Mouse (Mus musculus): ENCODE data around the gene Cnn2. TPM values are rescaled to one million over a fixed set of nuclear protein-coding genes. Genes with fewer than 3 reads are reported as not detected.

Gene Cnn2
- total RNA-seq, 1 experiment, result 159 TPM

DNA sequence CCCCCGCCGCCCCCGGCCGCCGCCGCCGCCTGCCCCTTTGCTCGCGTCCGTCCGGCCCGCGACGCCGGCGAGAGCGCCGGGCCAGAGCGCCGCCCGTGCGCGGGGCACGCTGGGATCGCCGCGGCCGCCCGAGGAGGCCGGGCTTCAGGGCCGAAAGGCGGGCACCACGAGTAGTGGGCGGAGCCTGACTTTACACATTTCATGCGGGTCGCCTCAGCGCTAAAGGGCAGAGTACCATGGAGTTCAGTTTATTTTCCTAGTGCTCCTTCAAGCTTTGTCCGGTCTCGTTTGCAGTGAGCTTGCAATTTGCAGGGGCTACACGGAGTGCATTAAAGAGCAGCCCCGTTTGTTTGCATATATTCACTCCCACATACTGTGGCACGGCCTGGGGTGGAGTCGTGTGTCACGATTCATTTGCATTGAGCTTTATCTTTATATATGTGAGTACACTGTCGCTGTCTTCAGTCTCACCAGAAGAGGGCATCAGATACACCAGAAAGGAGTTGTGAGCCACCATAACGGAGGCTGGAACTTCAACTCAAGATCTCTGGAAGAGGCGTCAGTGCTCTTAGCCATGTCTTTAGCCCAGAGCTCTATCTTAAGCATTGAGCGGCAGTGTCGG, 4.1 kb upstream of the Cnn2 start, which contains the start of gene Tmem259:
Gene Tmem259, minus strand, starts transcription at position 136 of the 622 bp plus-strand sequence.
- Histone ChIP-seq H3K4me3 (ENCODE audit: insufficient read depth in 1 of 2, low read depth in 1 of 2, low read length in 2 of 2, poor library complexity in 1 of 2, severe bottlenecking in 1 of 2) (peak within 1 kb of the TSS; percentile 88 to 100), H3K27ac (ENCODE audit: insufficient read depth, low read depth, low read length, poor library complexity, severe bottlenecking) (peak within 1 kb of the TSS; percentile 91), H3K9me3 (ENCODE audit: control insufficient read depth, insufficient read depth, low read depth, low read length) (no peaks in the 10 kb centered on the region), H3K9ac (ENCODE audit: insufficient read depth, low read depth, low read length, poor library complexity, severe bottlenecking) (peak within 1 kb of the TSS; percentile 94), H3K4me1 (ENCODE audit: control insufficient read depth in 2 of 2, insufficient read depth in 2 of 2, low read length in 2 of 2, poor library complexity in 1 of 2) (peaks cover 11 to 24% of the 10 kb centered on the region in 2 experiments), H3K36me3 (ENCODE audit: control insufficient read depth, insufficient read depth, low read length, poor library complexity, severe bottlenecking) (peaks cover 5% of the 10 kb centered on the region; the same call in 1 of the 2 replicates)
- in situ Hi-C loops (cut with MboI; ENCODE audit: low sequenced_read_pairs in 2 of 2, unreplicated experiment in 2 of 2), result loop anchor here in 1 of 2 experiments (25.0 kb wide), 1 partner anchor 128 kb away; the partner anchor contains the start of genes Sbno2 and Stk11
- peak; percentile 84 for DNase-seq (ENCODE audit: low read depth, low spot score)
- TF ChIP-seq ZNF384 (IDR thresholded peaks at IDR 0.05; ENCODE audit: low read depth, low read length) (no peak), HCFC1 (IDR thresholded peaks at IDR 0.05; ENCODE audit: borderline replicate concordance, insufficient read depth, low read length) (0 out of 2 replicates have a peak, but pooled peaks have one; percentile 18), ZC3H11A (IDR thresholded peaks at IDR 0.05; ENCODE audit: borderline replicate concordance, low read depth, low read length) (0 out of 2 replicates have a peak, but pooled peaks have one; percentile 1), CHD2 (IDR thresholded peaks at IDR 0.05; ENCODE audit: low read depth, low read length) (no peak), MAFK (IDR thresholded peaks at IDR 0.05; ENCODE audit: insufficient read depth, low read depth, low read length) (no peak)

DNA sequence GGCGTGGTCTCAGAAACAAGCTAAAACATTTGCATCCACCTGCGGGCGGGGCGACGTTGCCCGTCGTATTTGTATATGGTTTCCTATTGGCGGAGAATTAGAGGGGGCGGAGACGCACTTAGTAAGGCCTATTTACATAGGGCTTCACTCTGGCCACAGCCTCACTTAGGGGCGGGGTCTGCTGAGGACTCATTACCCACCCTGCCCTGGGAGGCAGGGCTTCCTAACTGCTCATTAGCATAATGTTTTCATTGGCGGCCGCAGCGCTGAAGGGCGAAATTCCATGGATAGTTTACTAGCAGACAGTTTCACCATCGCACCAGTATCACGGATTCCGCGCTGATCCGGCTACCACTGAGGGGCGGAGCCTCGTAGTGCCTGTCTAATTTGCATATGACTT, 3.5 kb upstream of the Cnn2 start:
- peak; percentile 99 for DNase-seq (ENCODE audit: low read depth, low spot score)
- peak overlapping the region; percentile 88 to 100 for H3K4me3 ChIP-seq (ENCODE audit: insufficient read depth in 1 of 2, low read depth in 1 of 2, low read length in 2 of 2, poor library complexity in 1 of 2, severe bottlenecking in 1 of 2)
- peaks cover 9 to 20% of the 10 kb centered on the region in 2 experiments for H3K4me1 ChIP-seq (ENCODE audit: control insufficient read depth in 2 of 2, insufficient read depth in 2 of 2, low read length in 2 of 2, poor library complexity in 1 of 2)
- H3K9ac ChIP-seq (ENCODE audit: insufficient read depth, low read depth, low read length, poor library complexity, severe bottlenecking), result peak overlapping the region; percentile 66
- TF ChIP-seq MAFK (IDR thresholded peaks at IDR 0.05; ENCODE audit: insufficient read depth, low read depth, low read length) (no peak), CHD2 (IDR thresholded peaks at IDR 0.05; ENCODE audit: low read depth, low read length) (no peak), ZC3H11A (IDR thresholded peaks at IDR 0.05; ENCODE audit: borderline replicate concordance, low read depth, low read length) (no peak), ZNF384 (IDR thresholded peaks at IDR 0.05; ENCODE audit: low read depth, low read length) (no peak), HCFC1 (IDR thresholded peaks at IDR 0.05; ENCODE audit: borderline replicate concordance, insufficient read depth, low read length) (no peak)
- H3K9me3 ChIP-seq (ENCODE audit: control insufficient read depth, insufficient read depth, low read depth, low read length), result no peaks in the 10 kb centered on the region
- peak overlapping the region; percentile 80 for H3K27ac ChIP-seq (ENCODE audit: insufficient read depth, low read depth, low read length, poor library complexity, severe bottlenecking)
- peaks cover 5% of the 10 kb centered on the region; the same call in 1 of the 2 replicates for H3K36me3 ChIP-seq (ENCODE audit: control insufficient read depth, insufficient read depth, low read length, poor library complexity, severe bottlenecking)
- in situ Hi-C loops (cut with MboI; ENCODE audit: low sequenced_read_pairs in 2 of 2, unreplicated experiment in 2 of 2), result loop anchor here in 1 of 2 experiments (25.0 kb wide), 1 partner anchor 127 kb away; the partner anchor contains the start of genes Sbno2 and Stk11

DNA sequence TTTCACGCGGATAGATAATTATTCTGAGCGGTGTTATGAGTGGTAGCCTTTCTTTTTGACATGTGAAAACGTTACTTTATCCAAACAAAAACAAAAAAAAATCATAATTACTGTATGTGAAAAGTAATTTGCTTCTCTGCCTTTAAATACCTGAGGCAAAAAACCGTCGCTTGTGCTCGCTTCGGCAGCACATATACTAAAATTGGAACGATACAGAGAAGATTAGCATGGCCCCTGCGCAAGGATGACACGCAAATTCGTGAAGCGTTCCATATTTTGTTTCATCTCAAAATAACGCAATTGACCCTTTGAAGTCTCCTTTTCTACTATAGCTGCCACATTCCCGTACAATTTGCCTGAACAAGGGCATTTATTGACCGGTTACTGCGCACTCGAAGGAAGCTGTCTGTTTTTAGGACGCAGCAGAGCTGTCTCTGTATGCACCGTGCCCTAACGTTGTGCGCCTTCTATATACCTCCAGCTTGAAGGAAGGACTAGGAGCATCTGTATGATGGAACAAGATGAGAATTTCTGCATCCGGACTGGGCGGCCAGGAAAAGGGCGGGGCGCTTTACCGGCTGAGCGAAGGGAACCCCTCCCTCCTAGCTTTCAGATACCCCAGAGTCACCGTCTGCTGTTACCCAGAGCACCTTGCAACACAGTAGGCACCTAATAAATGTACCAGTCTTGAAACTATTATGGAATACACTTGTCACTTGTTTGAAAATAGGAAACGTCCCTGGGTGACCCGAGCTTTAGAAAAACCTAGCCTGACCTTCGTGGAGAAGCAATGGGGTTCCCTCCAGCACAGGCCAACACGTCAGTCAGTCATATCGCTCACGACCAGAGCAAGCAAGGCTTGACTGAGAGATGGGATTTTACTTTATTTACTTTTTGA, 2.8 kb upstream of the Cnn2 start:
- in situ Hi-C loops (cut with MboI; ENCODE audit: low sequenced_read_pairs in 2 of 2, unreplicated experiment in 2 of 2), result loop anchor here in 1 of 2 experiments (25.0 kb wide), 1 partner anchor 127 kb away; the partner anchor contains the start of genes Sbno2 and Stk11
- no peak for DNase-seq (ENCODE audit: low read depth, low spot score)
- H3K36me3 ChIP-seq (ENCODE audit: control insufficient read depth, insufficient read depth, low read length, poor library complexity, severe bottlenecking), result peaks cover 5% of the 10 kb centered on the region; the same call in 1 of the 2 replicates
- H3K4me3 ChIP-seq (ENCODE audit: insufficient read depth in 1 of 2, low read depth in 1 of 2, low read length in 2 of 2, poor library complexity in 1 of 2, severe bottlenecking in 1 of 2), result peak overlapping the region; percentile 70 to 100
- no peaks in the 10 kb centered on the region for H3K9me3 ChIP-seq (ENCODE audit: control insufficient read depth, insufficient read depth, low read depth, low read length)
- H3K4me1 ChIP-seq (ENCODE audit: control insufficient read depth in 2 of 2, insufficient read depth in 2 of 2, low read length in 2 of 2, poor library complexity in 1 of 2), result peaks cover 9 to 19% of the 10 kb centered on the region in 2 experiments
- H3K9ac ChIP-seq (ENCODE audit: insufficient read depth, low read depth, low read length, poor library complexity, severe bottlenecking), result peak overlapping the region; percentile 32
- peak overlapping the region; percentile 80; the same call in 1 of the 2 replicates for H3K27ac ChIP-seq (ENCODE audit: insufficient read depth, low read depth, low read length, poor library complexity, severe bottlenecking)
- TF ChIP-seq HCFC1 (IDR thresholded peaks at IDR 0.05; ENCODE audit: borderline replicate concordance, insufficient read depth, low read length) (0 out of 2 replicates have a peak, but pooled peaks have one; percentile 44), MAFK (IDR thresholded peaks at IDR 0.05; ENCODE audit: insufficient read depth, low read depth, low read length) (no peak), ZC3H11A (IDR thresholded peaks at IDR 0.05; ENCODE audit: borderline replicate concordance, low read depth, low read length) (no peak), ZNF384 (IDR thresholded peaks at IDR 0.05; ENCODE audit: low read depth, low read length) (peak; percentile 83), CHD2 (IDR thresholded peaks at IDR 0.05; ENCODE audit: low read depth, low read length) (no peak)

Measured in ES-E14 (cell line).